Mouse (Mus musculus): ENCODE data around the gene Olfr832.
"Not testable (repeated sequence)": the region's sequence is repeated elsewhere in the genome, so short reads cannot be mapped to it uniquely, and the experiment has no call there.

Gene Olfr832

DNA sequence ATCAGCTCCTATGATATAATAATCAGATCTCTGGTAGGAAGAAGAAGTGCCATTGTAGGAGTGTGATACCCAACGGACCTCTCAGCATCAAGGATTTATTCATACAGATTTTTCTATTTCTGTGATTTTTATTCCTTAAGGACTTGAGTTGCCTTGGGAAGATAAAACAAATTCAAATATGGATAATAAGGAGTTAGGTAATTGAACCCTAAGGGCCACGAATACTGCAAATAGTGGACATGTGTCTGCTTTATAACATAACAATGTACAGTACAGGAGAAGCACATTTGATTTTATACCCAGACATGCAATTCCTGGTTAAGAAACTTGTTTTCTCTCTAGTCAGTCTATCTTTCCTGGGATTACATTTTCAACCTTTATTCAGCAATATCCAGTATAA lies at the start of gene Olfr832:
TSS of gene Olfr832 (plus strand) at position 301 of the 400 bp plus-strand sequence.
- not testable (repeated sequence) for DNase-seq

DNA sequence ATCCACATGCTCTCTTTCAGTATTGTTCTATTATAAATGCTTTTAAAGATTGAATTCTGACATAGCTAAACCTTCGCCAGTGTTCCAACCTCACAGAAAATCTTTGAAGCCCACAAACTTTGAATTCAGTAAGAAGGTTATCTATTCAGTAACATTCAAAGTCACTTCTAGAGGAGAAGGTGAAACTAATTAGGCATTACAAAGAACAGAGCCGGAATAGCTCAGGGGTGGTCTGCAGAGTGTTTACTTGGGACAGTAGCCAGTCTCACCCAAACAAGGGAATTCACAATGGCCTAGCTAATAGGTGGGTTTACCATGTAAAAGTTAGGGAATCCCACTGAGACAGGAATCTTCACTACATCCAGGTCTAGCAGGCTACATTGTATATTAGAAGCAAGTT lies 29.2 kb upstream of the Olfr832 start:
- DNase-seq, result not testable (repeated sequence)

DNA sequence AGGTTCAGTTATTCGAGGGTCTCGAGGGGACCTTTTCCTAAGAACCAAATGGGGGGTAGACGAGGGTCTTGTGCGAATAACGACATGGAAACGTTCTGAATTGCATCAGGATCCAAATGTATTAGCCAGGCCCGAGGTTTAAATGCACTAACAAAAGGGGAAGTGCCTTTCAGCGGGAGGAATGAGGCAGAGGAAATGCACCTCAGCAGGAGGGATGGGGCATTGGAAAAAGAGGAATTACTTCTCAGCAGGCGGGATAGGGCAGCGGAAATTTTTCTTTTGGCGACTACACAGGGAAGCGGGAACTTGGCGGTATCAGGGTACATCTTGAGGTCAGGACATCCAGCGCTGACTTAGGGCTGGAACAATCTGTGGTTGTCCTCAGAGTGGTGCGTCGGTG lies 9.0 kb upstream of the Olfr832 start:
- not testable (repeated sequence) for DNase-seq

DNA sequence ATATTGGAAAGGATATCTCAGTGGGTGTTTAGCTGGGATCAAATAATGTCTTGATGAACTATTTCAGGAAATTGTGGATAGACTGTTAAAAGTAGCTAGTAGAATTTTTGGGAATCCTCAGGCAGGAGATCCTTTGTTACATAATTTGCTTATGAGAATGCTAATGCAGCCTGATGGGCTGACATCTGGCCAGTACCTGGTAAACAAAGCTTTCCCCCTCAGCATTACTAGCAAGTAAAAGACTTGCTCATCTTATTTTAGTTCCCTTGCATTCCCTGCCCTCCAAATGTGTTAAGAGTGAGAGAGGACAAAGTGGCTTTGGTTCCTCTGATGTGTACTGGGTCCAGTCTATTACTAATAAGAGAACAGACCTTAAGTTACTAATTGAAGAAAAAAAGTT lies 25.1 kb downstream of the Olfr832 start:
- DNase-seq, result no peak

DNA sequence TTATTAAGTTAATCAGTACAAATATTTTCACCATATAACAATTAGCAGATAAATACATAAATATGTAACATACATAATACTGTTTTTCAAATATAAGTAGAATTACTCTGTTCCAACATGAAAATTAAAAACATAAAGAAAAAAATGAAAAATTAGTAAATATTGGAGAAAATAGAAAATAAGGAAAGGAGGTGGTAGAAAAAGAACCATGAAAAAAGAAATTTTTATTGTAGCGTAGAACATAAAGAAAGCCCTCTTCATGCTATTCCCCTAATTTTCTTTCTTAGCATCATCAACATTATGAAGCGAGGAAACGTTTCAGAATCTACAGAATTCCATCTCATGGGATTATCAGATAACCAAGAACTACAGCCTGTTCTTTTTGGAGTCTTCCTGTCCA lies 50.8 kb downstream of the Olfr832 start, which contains the start of gene Olfr834:
TSS of gene Olfr834 (plus strand) at position 301 of the 400 bp plus-strand sequence.
- no peak for DNase-seq

All from cerebellum, postnatal 14 days (tissue).